Mouse (Mus musculus) brain, embryonic 14.5 days (tissue): Measurements from ENCODE around the gene Nacc1. TPM values are rescaled to one million over a fixed set of nuclear protein-coding genes. Genes with fewer than 3 reads are reported as not detected.

Experiments
- DNase-seq: peaks from one replicate; pipeline ENCODE4 v3.0.0-alpha.2; 2011; ENCODE audit warnings: low read depth
- CTCF ChIP-seq: fragments of 200-500 bp; IDR thresholded peaks from 2 replicates; pipeline ENCODE4 v1.5.1; 2012; ENCODE audit warnings: inconsistent platforms, mild to moderate bottlenecking, moderate library complexity, borderline replicate concordance; ENCODE audit not compliant: insufficient read depth, insufficient read length; ENCODE audit errors: extremely low read depth
- POLR2A ChIP-seq: fragments of 200-500 bp; IDR thresholded peaks from 2 replicates; pipeline ENCODE4 v1.6.1; 2012; ENCODE audit warnings: mild to moderate bottlenecking, inconsistent platforms, borderline replicate concordance; ENCODE audit not compliant: poor library complexity, insufficient read depth, insufficient read length, severe bottlenecking; ENCODE audit errors: extremely low read depth
- polyA plus RNA-seq: library from polyadenylated mRNA; depleted of rRNA; stranded (reverse); fragments of >200 nt; gene quantifications from 2 replicates; pipeline ENCODE4 v1.2.3, GENCODE M21; 2012

Gene Nacc1
- polyA plus RNA-seq, 1 experiment: 87.0 TPM

GRCm38 (mm10) chr8:84664566-84665384, 22.9 kb downstream of the Nacc1 start:
- TF ChIP-seq CTCF (peak; percentile 43; the same call in 1 of the 2 replicates), POLR2A (peak; percentile 15; the same call in 1 of the 2 replicates)
- peak; percentile 94 for DNase-seq

- peak; percentile 99 for DNase-seq
- TF ChIP-seq CTCF: no peak
- TF ChIP-seq POLR2A: peak; percentile 67; the same call in 1 of the 2 replicates
Observed at GRCm38 (mm10) chr8:84663483-84664327, 24.0 kb downstream of the Nacc1 start.

GRCm38 (mm10) chr8:84662581-84663065, 25.0 kb downstream of the Nacc1 start, which contains the start of gene Ier2:
Gene Ier2, minus strand, starts transcription at chr8:84662852.
- DNase-seq: peak; percentile 98
- no peak for TF ChIP-seq CTCF
- peak; percentile 81; the same call in 1 of the 2 replicates for TF ChIP-seq POLR2A

- TF ChIP-seq CTCF: no peak
- no peak for TF ChIP-seq POLR2A
- peak; percentile 69 for DNase-seq
Observed at GRCm38 (mm10) chr8:84661961-84662571, 25.6 kb downstream of the Nacc1 start.

GRCm38 (mm10) chr8:84661458-84661871, 26.2 kb downstream of the Nacc1 start:
- DNase-seq: peak; percentile 53
- TF ChIP-seq CTCF (no peak), POLR2A (no peak)

- DNase-seq: peak; percentile 23
- TF ChIP-seq CTCF (no peak), POLR2A (no peak)
Observed at GRCm38 (mm10) chr8:84660819-84661457, 26.7 kb downstream of the Nacc1 start.

- DNase-seq: peak; percentile 50
- TF ChIP-seq POLR2A (no peak), CTCF (no peak)
Observed at GRCm38 (mm10) chr8:84659936-84660818, 27.5 kb downstream of the Nacc1 start.

- DNase-seq: no peak
- no peak for TF ChIP-seq POLR2A
- no peak for TF ChIP-seq CTCF
Observed at GRCm38 (mm10) chr8:84658951-84659350, 28.7 kb downstream of the Nacc1 start.

- no peak for DNase-seq
- TF ChIP-seq CTCF (no peak), POLR2A (no peak)
Observed at GRCm38 (mm10) chr8:84657680-84658079, 30.0 kb downstream of the Nacc1 start.

- no peak for DNase-seq
- TF ChIP-seq CTCF (no peak), POLR2A (no peak)
Observed at GRCm38 (mm10) chr8:84657203-84657602, 30.5 kb downstream of the Nacc1 start.
